Mouse (Mus musculus): ENCODE data around the gene Anks3. TPM values are rescaled to one million over a fixed set of nuclear protein-coding genes. Genes with fewer than 3 reads are reported as not detected.

The Anks3 gene
- total and polyA plus RNA-seq, 3 experiments = 27.1 to 33.9 TPM; not detected in 1

- H3K36me3 ChIP-seq (ENCODE audit: control insufficient read depth in 1 of 2, insufficient read depth in 2 of 2, low read length in 2 of 2) = no peaks in the 10 kb centered on the region
- H3K4me1 ChIP-seq (ENCODE audit: control insufficient read depth in 1 of 2, insufficient read depth in 2 of 2, low read length in 2 of 2) = 0 out of 4 replicates have a peak, but pooled peaks cover 0 to 5% of the 10 kb centered on the region in 2 experiments
- peak overlapping the region; percentile 18 for H3K27ac ChIP-seq (ENCODE audit: control insufficient read depth, low read depth, low read length)
- peak; percentile 96 for DNase-seq (ENCODE audit: low read depth, low spot score)
- H3K79me2 ChIP-seq (ENCODE audit: control insufficient read depth, insufficient read depth, low read length, poor library complexity) = peaks cover 4% of the 10 kb centered on the region
- H3K9ac ChIP-seq (ENCODE audit: control insufficient read depth, low read depth, low read length, poor library complexity, severe bottlenecking) = peak overlapping the region; percentile 81
- no peaks in the 10 kb centered on the region for H3K27me3 ChIP-seq (ENCODE audit: control insufficient read depth in 1 of 2, insufficient read depth in 2 of 2, low read length in 2 of 2)
- H3K4me3 ChIP-seq (ENCODE audit: control insufficient read depth in 1 of 2, insufficient read depth in 1 of 2, low read depth in 2 of 2, low read length in 2 of 2) = peak overlapping the region; percentile 80 to 82
- no peaks in the 10 kb centered on the region for H3K9me3 ChIP-seq (replicated peaks; ENCODE audit: insufficient read depth, low read length)
- no peak for TF ChIP-seq MAFK (IDR thresholded peaks at IDR 0.05; ENCODE audit: borderline replicate concordance, low read depth, low read length)
- peak; percentile 65; the same call in 1 of the 2 replicates for TF ChIP-seq TBP (IDR thresholded peaks at IDR 0.05; ENCODE audit: low read depth, low read length)
- no peak for TF ChIP-seq JUND (IDR thresholded peaks at IDR 0.05; ENCODE audit: low read depth, low read length)
- no peak for TF ChIP-seq ZNF384 (IDR thresholded peaks at IDR 0.05; ENCODE audit: low read depth, low read length)
- TF ChIP-seq CHD1 (IDR thresholded peaks at IDR 0.05; ENCODE audit: low read depth, low read length) = no peak
- no peak for TF ChIP-seq MEF2A (IDR thresholded peaks at IDR 0.05; ENCODE audit: extremely low read depth, insufficient replicate concordance, low read depth, low read length, poor library complexity, severe bottlenecking)
- TF ChIP-seq E2F4 (IDR thresholded peaks at IDR 0.05; ENCODE audit: borderline replicate concordance, low read depth, low read length) = no peak
- no peak for TF ChIP-seq ZC3H11A (IDR thresholded peaks at IDR 0.05; ENCODE audit: low read depth, low read length)
- no peak for TF ChIP-seq ELF1 (IDR thresholded peaks at IDR 0.05; ENCODE audit: low read depth, low read length)
- TF ChIP-seq CHD2 (IDR thresholded peaks at IDR 0.05; ENCODE audit: low read length) = no peak
- TF ChIP-seq USF2 (IDR thresholded peaks at IDR 0.05; ENCODE audit: borderline replicate concordance in 1 of 2, insufficient read depth in 1 of 2, low read depth in 1 of 2, low read length in 2 of 2) = no peak
- no peak for TF ChIP-seq GATA1 (IDR thresholded peaks at IDR 0.05; ENCODE audit: low read depth, low read length)
- peak; percentile 40; the same call in 1 of the 2 replicates for TF ChIP-seq TCF12 (IDR thresholded peaks at IDR 0.05; ENCODE audit: low read depth, low read length)
- TF ChIP-seq MAX (IDR thresholded peaks at IDR 0.05; ENCODE audit: low read length) = peak; percentile 76
- no peak for TF ChIP-seq CTCF (IDR thresholded peaks at IDR 0.05 in 2 of 3, conservative IDR thresholded peaks at IDR 0.05 in 1 of 3; ENCODE audit: control insufficient read depth in 1 of 3, insufficient read depth in 1 of 3, low read depth in 2 of 3, low read length in 3 of 3, poor library complexity in 1 of 3, severe bottlenecking in 1 of 3)
- peak; percentile 71 to 90 for TF ChIP-seq POLR2A (IDR thresholded peaks at IDR 0.05; ENCODE audit: control insufficient read depth in 1 of 2, insufficient read depth in 1 of 2, low read depth in 1 of 2, low read length in 2 of 2, poor library complexity in 1 of 2)
- peak; percentile 75 for TF ChIP-seq SIN3A (IDR thresholded peaks at IDR 0.05; ENCODE audit: low read length)
- no peak for TF ChIP-seq ETS1 (IDR thresholded peaks at IDR 0.05; ENCODE audit: low read depth, low read length)
- TF ChIP-seq NELFE (IDR thresholded peaks at IDR 0.05; ENCODE audit: low read depth, low read length) = peak; percentile 82
- TF ChIP-seq ZKSCAN1 (IDR thresholded peaks at IDR 0.05; ENCODE audit: low read depth, low read length) = no peak
- TF ChIP-seq EP300 (IDR thresholded peaks at IDR 0.05; ENCODE audit: low read depth in 1 of 2, low read length in 2 of 2) = no peak
- no peak for TF ChIP-seq MYB (IDR thresholded peaks at IDR 0.05; ENCODE audit: low read depth, low read length)
- no peak; the same call in 1 of the 2 replicates for TF ChIP-seq POLR2AphosphoS2 (IDR thresholded peaks at IDR 0.05; ENCODE audit: low read length)
- peak; percentile 59; the same call in 1 of the 2 replicates for TF ChIP-seq ZMIZ1 (IDR thresholded peaks at IDR 0.05; ENCODE audit: low read depth, low read length)
- TF ChIP-seq RAD21 (IDR thresholded peaks at IDR 0.05; ENCODE audit: low read depth, low read length) = no peak
- peak; percentile 54 for TF ChIP-seq MXI1 (IDR thresholded peaks at IDR 0.05; ENCODE audit: low read depth, low read length)
- peak; percentile 27; the same call in 1 of the 2 replicates for TF ChIP-seq MYC (IDR thresholded peaks at IDR 0.05; ENCODE audit: low read depth, low read length)
- TF ChIP-seq BHLHE40 (IDR thresholded peaks at IDR 0.05; ENCODE audit: borderline replicate concordance, low read depth, low read length) = no peak
- TF ChIP-seq USF1 (IDR thresholded peaks at IDR 0.05; ENCODE audit: low read depth, low read length) = peak; percentile 61; the same call in 1 of the 2 replicates
- TF ChIP-seq TAL1 (IDR thresholded peaks at IDR 0.05; ENCODE audit: low read length) = no peak
- no peak for TF ChIP-seq POLR2AphosphoS5 (IDR thresholded peaks at IDR 0.05; ENCODE audit: borderline replicate concordance, low read depth, low read length)
- TF ChIP-seq RCOR1 (IDR thresholded peaks at IDR 0.05; ENCODE audit: low read depth, low read length) = no peak
- peak; percentile 67; the same call in 1 of the 2 replicates for TF ChIP-seq HCFC1 (IDR thresholded peaks at IDR 0.05; ENCODE audit: low read depth, low read length)
- TF ChIP-seq NRF1 (IDR thresholded peaks at IDR 0.05; ENCODE audit: insufficient read depth, low read depth, low read length, poor library complexity, severe bottlenecking) = peak; percentile 85
- no peak for TF ChIP-seq SMC3 (IDR thresholded peaks at IDR 0.05; ENCODE audit: low read depth, low read length)
- TF ChIP-seq UBTF (IDR thresholded peaks at IDR 0.05; ENCODE audit: borderline replicate concordance, insufficient read depth, low read depth, low read length) = no peak
- no peak for TF ChIP-seq MAZ (IDR thresholded peaks at IDR 0.05; ENCODE audit: low read depth, low read length)
- no peak for TF ChIP-seq KAT2A (conservative IDR thresholded peaks at IDR 0.05; ENCODE audit: low read depth, low read length)
These were observed 25.0 kb downstream of the Anks3 start for GRCm38 (mm10) chr16:4938989-4939388.
